Mouse (Mus musculus) erythroid progenitor cell, adult 5-6 weeks (primary cell): ENCODE data around the gene Pdhb. TPM values are rescaled to one million over a fixed set of nuclear protein-coding genes. Genes with fewer than 3 reads are reported as not detected.

Experiments
- ATAC-seq: replicated peaks from 2 replicates; pipeline ENCODE4 v1.8.0; 2016; ENCODE audit warnings: moderate number of reproducible peaks, mild to moderate bottlenecking, moderate TSS enrichment, inconsistent platforms; ENCODE audit not compliant: poor library complexity, low FRiP score, severe bottlenecking
- total RNA-seq, 2 experiments: library from RNA; stranded (forward) in 1 of 2; stranded (reverse) in 1 of 2; fragments of 150-400 nt in 1 of 2; fragments of 186-747, 209-891 nt in 1 of 2; gene quantifications; 2 replicates each; pipeline versions ENCODE4 v1.2.3 to v1.2.4; 2015 to 2017; ENCODE audit warnings: low replicate concordance in 2 of 2

The Pdhb gene
- 56.6 and 63.7 TPM in 2 replicates for total RNA-seq (2015; ENCODE audit: low replicate concordance)
- total RNA-seq (2017; ENCODE audit: low replicate concordance), result 86.1 and 123 TPM in 2 replicates

DNA sequence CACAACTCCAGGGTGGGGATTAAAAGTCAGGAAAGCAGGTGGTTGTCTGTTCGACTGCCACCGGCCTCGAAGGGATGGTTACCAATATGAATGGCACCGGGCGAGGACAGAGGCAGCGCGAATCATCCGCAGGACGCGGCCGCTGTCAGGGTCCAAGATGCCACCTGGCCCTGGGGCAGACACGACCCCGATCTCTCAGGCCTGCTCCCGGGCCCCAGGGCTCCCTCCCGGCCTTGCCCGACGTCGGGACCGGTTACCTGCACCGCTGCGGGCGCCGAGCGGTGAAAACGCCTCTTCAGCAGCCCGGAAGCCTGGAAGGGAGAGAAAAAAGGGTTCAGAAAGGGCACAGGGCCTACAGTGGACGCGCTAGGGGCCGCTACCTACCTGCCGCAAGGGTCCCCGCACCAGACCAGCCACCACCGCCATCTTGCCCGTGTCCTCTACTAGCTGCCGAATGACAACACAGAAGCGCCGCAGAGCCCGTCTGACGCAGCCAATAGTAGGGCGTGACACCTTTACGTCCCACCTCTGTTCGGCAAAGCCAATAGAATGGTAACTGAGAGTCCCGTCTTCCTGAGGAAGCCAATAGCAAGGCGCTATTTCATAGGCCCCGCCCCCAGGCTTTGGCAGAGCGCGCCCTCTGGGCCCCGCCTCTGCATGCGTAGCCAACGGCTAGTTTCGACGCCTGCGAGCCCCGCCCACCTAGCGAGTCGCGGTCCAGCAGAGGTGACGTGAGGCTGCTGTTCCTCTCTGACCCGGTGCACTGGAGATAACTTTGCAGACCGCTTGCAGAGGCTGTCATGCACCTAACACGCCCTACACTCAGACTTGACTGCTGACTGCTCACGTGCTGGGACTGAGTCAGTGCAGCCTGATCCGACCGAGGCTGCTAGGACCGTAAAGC, at the start of gene Pdhb:
Pdhb (minus strand) TSS at position 519 of the 904 bp plus-strand sequence.
- ATAC-seq, result peak; percentile 96

DNA sequence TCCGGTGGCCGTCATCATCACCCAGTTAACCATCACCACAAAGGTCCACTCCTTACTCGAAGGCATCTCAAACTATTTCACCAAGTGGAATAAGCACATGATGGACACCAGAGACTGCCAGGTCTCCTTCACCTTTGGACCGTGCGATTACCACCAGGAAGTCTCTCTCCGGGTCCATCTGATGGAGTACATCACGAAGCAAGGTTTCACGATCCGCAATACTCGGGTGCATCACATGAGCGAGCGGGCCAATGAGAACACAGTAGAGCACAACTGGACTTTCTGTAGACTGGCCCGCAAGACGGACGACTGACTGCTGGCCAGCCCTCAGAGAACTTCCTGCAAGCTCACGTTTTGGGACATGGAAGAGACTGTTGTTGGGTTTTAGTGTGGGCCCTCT, 49.7 kb upstream of the Pdhb start:
- ATAC-seq, result no peak

DNA sequence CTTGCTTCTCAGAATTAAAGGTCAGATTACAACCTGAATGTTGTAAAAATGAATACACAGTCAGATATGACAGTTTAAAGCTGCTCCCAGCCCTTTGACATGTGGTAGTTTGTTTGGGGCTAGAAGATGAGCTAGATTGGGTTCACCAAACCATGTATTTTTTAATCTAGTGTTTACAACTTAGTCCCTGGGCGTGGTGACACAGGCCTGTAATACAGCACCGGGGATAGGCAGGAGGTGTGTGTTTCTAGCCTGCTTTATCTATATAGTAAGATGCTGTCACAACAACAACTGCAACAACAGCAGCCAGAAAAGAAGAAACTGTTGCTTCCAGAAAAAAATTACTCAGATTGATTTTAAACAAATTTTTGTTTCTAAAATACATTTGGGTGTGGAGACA, 48.1 kb upstream of the Pdhb start:
- ATAC-seq, result peak; percentile 71

DNA sequence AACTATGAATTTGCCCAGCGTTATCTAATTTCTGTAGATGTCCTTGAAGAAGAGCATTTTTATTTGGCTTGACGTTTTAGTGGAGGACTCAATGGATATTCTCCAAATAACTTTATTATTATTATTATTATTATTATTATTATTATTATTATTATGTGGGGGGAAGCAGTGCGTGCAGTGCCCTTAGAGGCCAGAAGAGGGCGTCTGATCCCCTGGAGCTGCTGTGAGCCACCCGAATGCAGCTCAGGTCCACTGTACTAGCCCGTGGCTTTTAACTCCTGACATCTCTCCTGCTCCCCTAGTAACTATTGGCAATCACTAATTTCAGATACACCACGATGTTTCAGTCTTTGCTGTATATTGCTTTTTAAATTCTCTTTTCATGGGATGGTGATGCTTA, 47.5 kb upstream of the Pdhb start:
- ATAC-seq, result peak; percentile 67

DNA sequence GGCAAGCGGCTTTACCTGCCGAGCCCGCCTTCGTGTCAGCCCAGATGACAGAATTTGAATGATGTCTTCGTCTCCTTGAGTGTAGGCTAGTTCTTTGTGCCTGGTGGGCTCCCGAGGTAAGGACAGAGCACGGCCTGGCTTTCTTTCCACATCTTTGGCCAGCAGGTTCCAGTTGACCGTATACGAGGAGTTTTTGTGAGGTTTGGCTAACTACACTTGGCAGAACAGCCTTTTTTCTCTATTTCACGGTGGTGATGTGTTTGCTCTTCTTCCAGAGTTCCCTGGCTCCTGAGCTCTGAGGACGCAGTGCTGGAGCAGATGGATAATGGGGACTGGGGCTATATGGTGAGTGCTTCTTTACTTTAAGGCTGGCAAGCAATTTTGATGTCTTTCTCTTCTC, 47.1 kb upstream of the Pdhb start:
- ATAC-seq, result no peak

DNA sequence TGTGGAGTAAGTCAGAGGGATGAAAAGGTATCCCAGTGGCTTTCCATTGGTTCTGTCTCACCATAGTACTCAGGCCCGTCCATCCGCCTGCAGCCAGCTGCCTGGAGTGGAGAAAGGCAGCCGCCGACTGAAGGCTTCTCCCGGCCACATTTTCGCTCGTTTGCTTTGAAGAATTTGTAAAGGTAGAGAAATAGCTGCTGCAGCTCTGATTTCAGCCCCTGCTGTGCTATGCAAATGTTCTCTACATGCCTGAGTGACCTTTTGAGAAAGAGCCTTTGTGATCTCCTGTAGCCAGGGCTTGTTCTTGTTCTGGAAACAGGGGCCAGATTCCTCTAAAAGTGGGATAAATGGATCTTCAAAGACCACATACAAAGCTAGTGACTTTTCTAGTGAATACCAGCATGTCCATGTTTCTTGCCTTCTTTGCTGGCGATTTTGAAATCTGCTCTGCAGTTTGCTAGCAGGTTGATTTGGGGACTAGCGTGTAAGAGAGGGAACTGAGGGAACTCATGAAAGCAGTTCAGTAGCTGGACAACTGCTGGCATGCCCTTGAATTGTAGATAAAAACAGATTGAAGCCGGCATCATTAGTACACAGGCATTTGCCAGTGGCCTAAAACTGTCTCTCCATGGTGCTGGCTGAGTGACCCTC, 46.0 kb upstream of the Pdhb start:
- ATAC-seq, result no peak

DNA sequence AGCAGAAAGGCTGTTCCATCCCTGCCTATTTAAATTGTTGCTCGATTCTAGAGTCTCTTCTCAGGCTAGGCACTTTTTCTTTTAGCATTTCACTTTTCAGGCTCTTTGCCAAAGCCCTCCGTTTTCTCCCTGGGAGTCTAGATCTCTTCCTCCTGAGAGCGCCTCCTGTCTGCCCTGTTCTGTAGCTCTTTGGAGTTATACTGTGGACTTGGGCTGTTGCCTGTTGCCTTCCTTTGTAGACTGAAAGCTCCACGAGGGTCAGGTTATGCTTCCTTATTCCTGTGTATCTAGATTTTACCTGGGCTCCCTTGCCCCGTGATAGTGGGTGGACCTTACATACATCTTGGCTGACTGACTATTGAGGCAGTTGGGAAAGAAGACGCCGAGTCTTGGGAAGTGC, 45.4 kb upstream of the Pdhb start:
- no peak for ATAC-seq

DNA sequence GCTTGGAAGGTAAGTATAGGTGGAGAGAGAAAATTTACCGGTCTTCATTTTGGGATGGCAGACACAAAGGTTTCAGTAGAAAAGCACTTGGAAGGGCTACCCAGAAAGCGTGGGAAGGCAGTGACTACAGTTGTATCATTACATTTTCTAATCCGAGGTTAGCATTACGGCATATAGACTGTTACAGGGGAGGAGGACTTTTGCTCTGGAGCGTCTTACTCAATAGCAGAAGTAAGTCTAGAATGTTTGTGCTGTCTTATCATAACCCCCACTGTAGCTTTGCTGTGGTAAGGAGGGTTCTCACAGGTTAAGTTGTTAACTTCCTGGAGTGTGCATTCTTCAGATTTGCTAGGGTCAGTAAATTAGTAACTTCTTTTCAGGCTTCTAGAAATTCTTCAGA, 43.3 kb upstream of the Pdhb start:
- no peak for ATAC-seq

DNA sequence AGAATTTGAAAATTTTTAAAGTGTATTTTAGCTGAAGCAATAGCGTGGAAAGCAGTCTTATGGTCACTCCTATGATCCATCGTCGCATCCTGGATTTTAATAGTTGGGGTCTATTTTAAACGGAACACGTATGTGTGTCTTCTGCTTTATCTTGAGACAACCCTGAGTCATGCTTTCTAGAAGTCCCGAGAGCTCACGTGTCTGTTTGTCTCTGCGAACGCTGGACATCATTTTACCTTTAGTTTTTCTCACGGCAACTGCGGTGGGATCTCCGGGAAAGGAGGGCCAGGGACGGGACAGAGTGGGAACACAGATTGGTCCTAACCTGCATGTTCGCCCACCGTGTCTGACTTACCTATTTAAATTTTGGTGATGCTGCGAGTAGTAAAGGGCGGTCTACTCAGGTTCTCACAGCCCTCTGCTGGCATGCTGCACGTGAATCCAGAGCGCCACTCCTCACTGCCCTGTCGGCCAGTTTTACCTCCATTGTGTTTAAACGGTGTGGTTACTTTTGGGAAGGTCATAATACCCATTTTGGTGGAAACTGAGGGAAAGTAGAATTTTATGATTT, 42.5 kb upstream of the Pdhb start:
- ATAC-seq, result no peak

DNA sequence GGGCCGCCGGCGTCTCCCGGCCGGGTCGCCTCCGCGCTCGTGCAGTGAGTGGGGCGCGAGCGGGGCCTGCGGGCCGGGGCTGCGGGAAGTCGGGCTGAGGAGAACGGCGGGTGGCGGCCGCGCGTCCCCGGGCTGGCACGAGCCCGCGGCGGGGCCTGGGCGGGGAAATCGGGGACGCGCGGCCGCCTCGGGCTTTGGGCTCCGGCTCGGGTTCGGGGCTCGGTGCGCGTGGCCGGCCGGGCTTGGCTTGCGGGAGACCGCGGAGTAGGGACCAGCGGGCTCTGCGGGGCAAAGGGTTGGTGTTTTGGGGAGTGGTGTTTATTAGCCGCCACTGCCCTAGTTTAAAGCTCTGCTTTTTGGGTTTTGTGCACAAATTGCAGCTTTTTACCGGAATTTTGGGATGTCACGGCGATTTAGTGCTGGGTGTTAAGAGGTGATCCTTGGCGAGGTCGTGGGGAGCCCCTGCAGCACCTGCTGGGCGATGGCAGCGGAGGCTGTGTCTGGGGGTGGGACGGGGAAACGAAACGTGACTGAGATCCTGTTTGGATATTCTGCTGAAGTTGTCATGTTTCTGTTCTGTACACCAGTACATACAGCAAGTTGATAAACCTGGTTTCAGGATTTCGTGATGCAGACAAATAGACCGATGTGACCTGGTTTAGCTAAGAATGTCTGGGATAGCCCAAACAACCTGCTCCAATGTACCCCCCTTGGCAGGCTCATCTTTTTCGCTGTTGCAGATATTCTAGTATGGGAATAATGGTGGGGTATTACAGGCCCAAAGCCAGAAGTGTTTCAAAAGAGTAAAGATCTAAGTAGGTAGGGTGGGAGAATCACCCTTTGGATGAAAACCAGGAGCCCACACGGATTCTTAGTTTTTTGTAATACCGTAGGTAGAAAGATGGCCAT, 41.7 kb upstream of the Pdhb start:
- peak; percentile 36 for ATAC-seq

DNA sequence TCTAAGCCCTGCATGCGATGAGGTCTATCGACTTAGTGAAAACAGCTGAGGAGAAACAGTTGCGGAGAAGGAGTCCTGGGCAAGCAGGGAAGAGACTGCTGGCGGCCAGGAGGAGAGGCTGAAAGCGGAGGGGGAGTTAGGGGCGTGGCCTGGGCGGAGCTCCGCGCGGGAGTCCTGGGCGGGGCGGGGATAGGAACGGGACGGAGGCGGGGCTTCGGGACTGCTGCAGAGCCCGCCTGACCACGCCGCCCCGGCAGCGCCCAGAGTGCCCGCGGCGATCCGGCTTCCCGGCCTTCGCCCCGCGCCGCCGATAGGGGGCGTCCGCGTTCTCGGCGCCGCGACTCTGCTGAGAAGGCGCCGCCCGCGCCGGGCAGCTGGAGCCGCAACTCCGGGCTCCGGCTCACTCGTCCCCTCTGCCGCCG, 41.0 kb upstream of the Pdhb start, which contains the start of gene Kctd6:
Kctd6 (plus strand) TSS at position 338 of the 422 bp plus-strand sequence.
- ATAC-seq, result peak; percentile 97

DNA sequence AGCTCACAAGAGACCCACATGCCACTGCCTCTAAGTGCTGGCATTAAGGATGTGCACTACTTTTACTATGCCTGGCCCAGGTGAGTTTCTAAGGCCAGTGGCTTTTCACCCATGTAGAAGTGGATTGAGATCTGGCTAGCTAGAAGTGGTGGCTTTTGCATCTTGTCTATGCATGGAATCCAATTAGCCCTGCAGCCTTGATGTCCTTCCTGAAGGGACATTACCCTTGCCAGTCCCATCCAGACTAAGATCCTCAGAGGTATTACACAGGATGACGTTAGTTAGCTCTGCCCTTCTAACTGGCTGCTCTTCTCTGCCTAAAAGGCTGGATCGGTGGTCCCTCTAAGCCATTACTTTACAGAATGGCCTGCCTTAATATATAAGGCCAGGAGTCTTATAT, 40.2 kb upstream of the Pdhb start:
- no peak for ATAC-seq

DNA sequence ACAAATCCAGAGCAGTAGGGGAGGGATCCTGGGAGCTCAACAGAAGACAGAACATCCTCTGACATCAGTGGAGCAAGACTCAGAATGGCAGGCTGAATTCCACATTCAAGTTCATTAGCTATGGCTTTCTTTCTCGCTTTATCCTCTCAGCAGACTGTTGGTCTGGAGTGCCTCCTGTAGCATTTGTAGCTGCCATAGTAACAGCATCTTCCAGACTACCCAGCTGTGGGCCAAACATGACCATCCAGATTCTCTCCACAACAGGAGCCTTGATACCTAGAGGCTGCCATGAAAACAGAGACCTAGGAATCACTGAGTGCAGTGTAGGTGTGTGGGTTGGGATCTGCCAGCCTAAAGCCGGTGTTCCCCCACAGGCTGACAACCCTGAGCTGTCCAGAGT, 37.1 kb upstream of the Pdhb start:
- no peak for ATAC-seq

DNA sequence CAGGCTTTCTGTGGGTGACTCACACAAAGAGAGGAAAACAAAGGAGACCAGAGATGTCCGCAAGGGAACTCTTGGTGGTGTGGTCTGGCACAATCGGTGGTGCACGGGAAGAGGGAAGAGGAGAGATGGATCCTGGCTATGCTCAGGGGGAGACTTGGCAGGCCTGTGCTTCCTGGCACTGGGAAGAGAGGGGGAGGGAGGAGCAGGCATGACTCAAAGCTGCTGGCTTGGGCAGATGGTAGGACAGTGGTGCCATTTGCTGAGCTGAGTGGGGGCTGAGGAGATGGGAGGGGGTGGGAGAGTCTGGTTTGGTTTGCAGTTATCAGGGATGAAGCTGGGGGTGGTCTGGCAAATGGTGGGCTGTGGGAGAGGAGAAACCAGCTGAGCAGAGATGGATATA, 36.1 kb upstream of the Pdhb start:
- ATAC-seq, result no peak

DNA sequence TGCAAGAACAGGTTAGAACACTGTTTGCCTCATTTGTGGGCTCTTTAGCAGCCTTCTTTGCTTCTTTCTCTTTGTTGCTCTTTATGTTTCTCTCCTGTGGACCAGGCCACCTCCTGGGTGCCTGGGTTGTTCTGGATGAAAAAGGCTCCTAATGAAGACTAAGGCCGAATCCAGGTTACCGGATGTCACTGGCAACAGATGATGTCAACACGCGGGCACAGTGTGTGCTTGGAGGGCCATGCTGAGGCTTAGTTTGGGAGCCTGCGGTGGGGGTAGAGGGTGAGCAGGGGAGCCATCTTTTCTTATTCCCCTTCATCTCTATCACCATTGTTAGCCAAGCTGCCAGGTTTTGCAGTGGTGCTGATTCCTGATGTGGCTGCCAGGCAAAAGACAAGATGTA, 34.7 kb upstream of the Pdhb start:
- ATAC-seq, result no peak

DNA sequence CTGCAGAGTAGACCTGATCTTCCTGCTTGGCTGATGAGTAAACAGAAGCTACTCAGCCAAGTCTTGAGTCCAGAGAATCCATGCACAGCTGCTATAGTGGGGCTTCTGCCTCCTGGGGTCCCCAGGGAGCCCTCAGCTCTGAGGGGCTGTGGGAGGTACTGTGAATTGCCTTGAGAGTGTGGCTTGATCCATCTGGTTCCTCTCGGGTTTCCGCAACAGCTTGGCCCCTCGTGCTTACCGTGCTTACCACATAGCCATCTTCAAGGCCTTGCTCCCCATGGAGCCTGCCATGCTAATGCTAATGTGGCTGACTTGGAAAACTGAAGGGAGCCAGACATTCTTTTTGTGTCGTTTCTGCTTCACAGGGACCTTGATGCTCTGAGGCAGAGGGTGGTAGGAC, 34.3 kb upstream of the Pdhb start:
- no peak for ATAC-seq

DNA sequence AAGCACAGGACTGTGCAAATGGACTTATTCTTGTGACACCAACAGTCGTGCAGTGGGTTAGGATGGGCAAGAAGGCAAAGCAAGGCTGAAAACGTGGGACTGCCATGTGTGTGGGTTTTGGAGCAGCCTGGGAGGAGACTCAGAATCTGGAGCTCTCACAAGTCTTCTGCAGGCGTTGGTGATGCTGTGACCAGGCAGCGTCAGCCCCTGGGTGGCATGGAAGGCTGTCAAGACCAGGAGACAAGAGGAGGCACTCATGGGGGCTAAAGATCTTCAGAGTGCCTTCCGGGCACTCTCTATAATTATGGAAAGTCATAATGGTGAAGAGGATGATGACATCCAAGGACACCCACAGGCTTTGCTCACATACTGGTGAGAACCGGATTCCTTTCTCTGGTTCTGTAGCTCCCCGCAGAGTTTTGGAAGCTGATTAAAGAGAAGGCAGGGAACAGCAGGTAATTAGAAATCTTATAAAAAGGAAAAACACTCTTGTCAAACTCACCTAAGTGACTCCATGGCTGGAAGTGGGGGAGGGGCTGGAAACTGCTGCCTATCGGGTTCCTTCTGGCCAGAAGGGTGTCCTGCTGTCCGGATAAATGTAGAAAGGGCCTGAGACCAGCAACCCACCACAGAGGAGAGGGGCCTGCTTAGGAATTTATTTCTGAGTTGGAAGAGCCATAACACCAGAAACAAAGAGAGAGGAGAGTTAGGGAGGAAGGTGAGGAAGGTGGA, 33.5 kb upstream of the Pdhb start:
- no peak for ATAC-seq

DNA sequence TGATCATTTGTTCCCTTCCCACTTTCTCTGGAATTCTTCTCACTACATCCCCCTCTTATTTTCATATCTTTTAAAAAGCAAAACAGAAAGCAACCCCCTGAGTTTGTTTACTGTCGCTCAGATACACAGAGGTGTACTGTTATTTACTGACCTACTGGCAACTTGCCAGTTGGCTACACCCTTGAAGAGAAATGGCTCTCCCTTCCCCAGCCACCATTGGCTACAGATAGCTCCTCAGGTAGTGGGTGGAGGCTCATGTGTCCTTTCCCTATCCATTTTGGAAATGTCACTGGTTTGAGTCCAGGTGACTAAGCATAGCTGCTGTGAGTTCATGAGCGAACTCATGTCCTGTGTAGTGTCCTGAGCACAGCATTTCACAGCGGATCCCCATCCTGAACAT, 28.9 kb upstream of the Pdhb start:
- ATAC-seq, result no peak

DNA sequence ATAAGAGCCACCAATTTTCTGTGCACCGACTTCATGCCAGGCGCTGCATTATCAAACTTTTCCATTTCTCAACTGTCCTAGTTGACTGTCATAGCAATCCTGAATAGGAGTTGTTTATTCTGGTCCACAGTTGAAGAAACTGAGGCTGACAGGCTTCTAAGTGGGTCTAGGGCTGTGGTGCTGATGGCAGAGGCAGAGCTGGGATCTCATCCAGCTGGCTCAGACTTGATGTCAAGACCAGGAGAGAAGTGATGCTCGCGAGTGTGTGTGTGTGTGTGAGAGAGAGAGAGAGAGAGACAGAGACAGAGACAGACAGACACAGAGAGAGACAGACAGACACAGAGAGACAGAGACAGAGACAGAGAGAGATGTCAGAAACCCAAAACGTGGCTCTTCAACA, 27.9 kb upstream of the Pdhb start:
- no peak for ATAC-seq
